Mouse (Mus musculus) embryo, embryonic 11 days (tissue): ENCODE measurements around the gene Mypop.

Experiments
- DNase-seq: peaks from one replicate; pipeline ENCODE4 v3.0.0-alpha.2; 2015

Mypop gene

GRCm38 (mm10) chr7:18990601-18991295, at the start of gene Mypop:
TSS of gene Mypop (plus strand) at chr7:18991245.
- DNase-seq, result peak; percentile 100

- DNase-seq, result peak; percentile 58
These were observed 48.7 kb upstream of the Mypop start for GRCm38 (mm10) chr7:18942376-18942775.

- DNase-seq, result no peak
These were observed 48.2 kb upstream of the Mypop start for GRCm38 (mm10) chr7:18942815-18943214.

- DNase-seq, result no peak
These were observed 42.9 kb upstream of the Mypop start for GRCm38 (mm10) chr7:18948151-18948550.

GRCm38 (mm10) chr7:18949781-18950522, 41.1 kb upstream of the Mypop start:
- peak; percentile 93 for DNase-seq

- peak; percentile 73 for DNase-seq
These were observed 40.3 kb upstream of the Mypop start for GRCm38 (mm10) chr7:18950523-18951315.

- peak; percentile 77 for DNase-seq
These were observed 39.6 kb upstream of the Mypop start for GRCm38 (mm10) chr7:18951397-18951796.

GRCm38 (mm10) chr7:18957569-18958383, 33.3 kb upstream of the Mypop start:
- peak; percentile 78 for DNase-seq

GRCm38 (mm10) chr7:18958384-18958766, 32.7 kb upstream of the Mypop start:
- DNase-seq, result no peak

- peak; percentile 30 for DNase-seq
These were observed 31.6 kb upstream of the Mypop start for GRCm38 (mm10) chr7:18959446-18959845.

GRCm38 (mm10) chr7:18962171-18962792, 28.8 kb upstream of the Mypop start:
- peak; percentile 53 for DNase-seq

- no peak for DNase-seq
These were observed 28.2 kb upstream of the Mypop start for GRCm38 (mm10) chr7:18962795-18963194.

GRCm38 (mm10) chr7:18963294-18963843, 27.7 kb upstream of the Mypop start:
- no peak for DNase-seq

- DNase-seq, result no peak
These were observed 25.7 kb upstream of the Mypop start for GRCm38 (mm10) chr7:18965312-18965711.

- no peak for DNase-seq
These were observed 23.4 kb upstream of the Mypop start for GRCm38 (mm10) chr7:18967603-18968002.

GRCm38 (mm10) chr7:18970956-18971355, 20.1 kb upstream of the Mypop start:
- DNase-seq, result no peak

GRCm38 (mm10) chr7:18978381-18978780, 12.7 kb upstream of the Mypop start:
- DNase-seq, result no peak

- DNase-seq, result no peak
These were observed 4.5 kb upstream of the Mypop start for GRCm38 (mm10) chr7:18986503-18986902.

- no peak for DNase-seq
These were observed 3.9 kb upstream of the Mypop start, which contains the start of gene Nanos2 for GRCm38 (mm10) chr7:18987100-18987499. TSS of gene Nanos2 (plus strand) at chr7:18987400.

- no peak for DNase-seq
These were observed 3.3 kb upstream of the Mypop start for GRCm38 (mm10) chr7:18987747-18988146.

- DNase-seq, result no peak
These were observed 2.3 kb upstream of the Mypop start for GRCm38 (mm10) chr7:18988780-18989179.

GRCm38 (mm10) chr7:18989995-18990394, 1.1 kb upstream of the Mypop start:
- DNase-seq, result peak; percentile 50
